Mouse (Mus musculus): Measurements from ENCODE around the gene Kcnq2.

The Kcnq2 gene

GRCm38 (mm10) chr2:181100087-181100486 is 35.0 kb downstream of the Kcnq2 start:
- no peak for DNase-seq

- DNase-seq, result no peak
Observed at GRCm38 (mm10) chr2:181090123-181090522, 45.0 kb downstream of the Kcnq2 start.

- DNase-seq, result no peak
Observed at GRCm38 (mm10) chr2:181084997-181085396, 50.1 kb downstream of the Kcnq2 start.

GRCm38 (mm10) chr2:181083945-181084344 is 51.2 kb downstream of the Kcnq2 start:
- no peak for DNase-seq

GRCm38 (mm10) chr2:181080886-181081285 is 54.2 kb downstream of the Kcnq2 start:
- DNase-seq, result no peak

- no peak for DNase-seq
Observed at GRCm38 (mm10) chr2:181079518-181079917, 55.6 kb downstream of the Kcnq2 start.

GRCm38 (mm10) chr2:181078908-181079307 is 56.2 kb downstream of the Kcnq2 start:
- DNase-seq, result no peak

- DNase-seq, result no peak
Observed at GRCm38 (mm10) chr2:181075501-181075900, 59.6 kb downstream of the Kcnq2 start.

- no peak for DNase-seq
Observed at GRCm38 (mm10) chr2:181072403-181072714, 62.7 kb downstream of the Kcnq2 start.

- peak; percentile 81 to 89 for DNase-seq
Observed at GRCm38 (mm10) chr2:181071706-181072402, 63.2 kb downstream of the Kcnq2 start.

- no peak for DNase-seq
Observed at GRCm38 (mm10) chr2:181070136-181070535, 65.0 kb downstream of the Kcnq2 start.

- DNase-seq, result no peak
Observed at GRCm38 (mm10) chr2:181068499-181068898, 66.6 kb downstream of the Kcnq2 start.

- DNase-seq, result no peak
Observed at GRCm38 (mm10) chr2:181065827-181066226, 69.3 kb downstream of the Kcnq2 start.

- peak; percentile 78 to 90 for DNase-seq
Observed at GRCm38 (mm10) chr2:181060127-181060526, 75.0 kb downstream of the Kcnq2 start.

- DNase-seq, result no peak
Observed at GRCm38 (mm10) chr2:181058193-181058592, 76.9 kb downstream of the Kcnq2 start.

- DNase-seq, result no peak
Observed at GRCm38 (mm10) chr2:181057341-181057740, 77.8 kb downstream of the Kcnq2 start.

GRCm38 (mm10) chr2:181052171-181052570 is 82.9 kb downstream of the Kcnq2 start:
- no peak for DNase-seq

- no peak for DNase-seq
Observed at GRCm38 (mm10) chr2:181048986-181049385, 86.1 kb downstream of the Kcnq2 start.

GRCm38 (mm10) chr2:181048252-181048945 is 86.7 kb downstream of the Kcnq2 start:
- peak; percentile 13 to 17 for DNase-seq

- DNase-seq, result peak in 1 of 2 experiments; percentile 56
Observed at GRCm38 (mm10) chr2:181044001-181044400, 91.1 kb downstream of the Kcnq2 start.

- peak; percentile 79 to 86 for DNase-seq
Observed at GRCm38 (mm10) chr2:181043437-181043836, 91.7 kb downstream of the Kcnq2 start, which contains the start of gene Chrna4. TSS of gene Chrna4 (minus strand) at chr2:181043546.

- peak in 1 of 2 experiments; percentile 38 for DNase-seq
Observed at GRCm38 (mm10) chr2:181042376-181042775, 92.7 kb downstream of the Kcnq2 start.

- DNase-seq, result peak; percentile 85 to 89
Observed at GRCm38 (mm10) chr2:181041941-181042340, 93.2 kb downstream of the Kcnq2 start.

GRCm38 (mm10) chr2:181039356-181039680 is 95.8 kb downstream of the Kcnq2 start:
- DNase-seq, result no peak

Measured in kidney, postnatal 36 days (tissue).